Mouse (Mus musculus): ENCODE data around the gene H2afv. TPM values are rescaled to one million over a fixed set of nuclear protein-coding genes. Genes with fewer than 3 reads are reported as not detected.

Gene H2afv
- polyA plus RNA-seq, 1 experiment from 2014 or later = 425 TPM

Small RNAs within 50 kb of the gene (microRNA-seq; reads per million reads assigned to microRNA genes)
- gene Gm22123 = not detected
- 0.77 reads per million for gene Mir7651

Other genes with a start within 250 kb of the H2afv start
- 0.39 and 0.51 TPM in 2 replicates for gene A730071L15Rik, start 244.4 kb downstream of the H2afv start, polyA plus RNA-seq (2015; fragmentation: Nextera tagmentation; extraction: Ambion mirVana)
- gene Nudcd3, start 244.0 kb downstream of the H2afv start, polyA plus RNA-seq (2015; fragmentation: Nextera tagmentation; extraction: Ambion mirVana) = 35.3 and 37.2 TPM in 2 replicates
- 2.0 and 2.3 TPM in 2 replicates for gene Npc1l1, start 214.3 kb downstream of the H2afv start, polyA plus RNA-seq (2015; fragmentation: Nextera tagmentation; extraction: Ambion mirVana)
- gene Ddx56, start 176.7 kb downstream of the H2afv start, polyA plus RNA-seq (2015; fragmentation: Nextera tagmentation; extraction: Ambion mirVana) = 87.6 and 98.3 TPM in 2 replicates
- gene Tmed4, start 169.6 kb downstream of the H2afv start, polyA plus RNA-seq (2015; fragmentation: Nextera tagmentation; extraction: Ambion mirVana) = 116 TPM in 2 replicates
- 100 and 115 TPM in 2 replicates for gene Ogdh, start 152.8 kb downstream of the H2afv start, polyA plus RNA-seq (2015; fragmentation: Nextera tagmentation; extraction: Ambion mirVana)
- gene Zmiz2, start 55.4 kb downstream of the H2afv start, polyA plus RNA-seq (2015; fragmentation: Nextera tagmentation; extraction: Ambion mirVana) = 10.7 and 11.1 TPM in 2 replicates
- gene Ppia, start 29.0 kb downstream of the H2afv start, polyA plus RNA-seq (2015; fragmentation: Nextera tagmentation; extraction: Ambion mirVana) = 5,074 and 5,744 TPM in 2 replicates
- 28.5 and 28.7 TPM in 2 replicates for gene Purb, start 31.5 kb upstream of the H2afv start, polyA plus RNA-seq (2015; fragmentation: Nextera tagmentation; extraction: Ambion mirVana)
- gene Myo1g, start 76.5 kb upstream of the H2afv start, polyA plus RNA-seq (2015; fragmentation: Nextera tagmentation; extraction: Ambion mirVana) = 3.5 and 4.3 TPM in 2 replicates
- 75.4 and 76.3 TPM in 2 replicates for gene Ccm2, start 102.4 kb upstream of the H2afv start, polyA plus RNA-seq (2015; fragmentation: Nextera tagmentation; extraction: Ambion mirVana)
- 5.7 and 8.2 TPM in 2 replicates for gene Nacad, start 161.6 kb upstream of the H2afv start, polyA plus RNA-seq (2015; fragmentation: Nextera tagmentation; extraction: Ambion mirVana)
- 41.6 and 50.2 TPM in 2 replicates for gene Tbrg4, start 181.6 kb upstream of the H2afv start, polyA plus RNA-seq (2015; fragmentation: Nextera tagmentation; extraction: Ambion mirVana)
- gene Wap, start 194.2 kb upstream of the H2afv start, polyA plus RNA-seq (2015; fragmentation: Nextera tagmentation; extraction: Ambion mirVana) = not detected in 2 replicates
- 7.0 and 8.3 TPM in 2 replicates for gene Ramp3, start 214.1 kb upstream of the H2afv start, polyA plus RNA-seq (2015; fragmentation: Nextera tagmentation; extraction: Ambion mirVana)